Mouse (Mus musculus) embryonic facial prominence, embryonic 11.5 days (tissue): ENCODE data around the gene Myo1e. TPM values are rescaled to one million over a fixed set of nuclear protein-coding genes. Genes with fewer than 3 reads are reported as not detected.

Experiments
- ATAC-seq: fragments of 200-750 bp; cut with Nextera tagmentation; replicated peaks from 2 replicates; pipeline ENCODE4 v1.8.0; 2017; ENCODE audit warnings: low read depth; ENCODE audit not compliant: insufficient number of reproducible peaks, low FRiP score, low TSS enrichment
- DNase-seq: peaks from one replicate; pipeline ENCODE4 v3.0.0-alpha.2; 2015; ENCODE audit warnings: low spot score
- H3K27ac ChIP-seq: fragments of 300-500 bp; sonication (generic); replicated peaks from 2 replicates; pipeline ENCODE4 v1.5.1; 2014; ENCODE audit warnings: mild to moderate bottlenecking, low read depth, low read length, control low read depth
- H3K27me3 ChIP-seq: fragments of 300-500 bp; sonication (generic); 2 replicates; pipeline ENCODE4 v1.6.1; 2014; ENCODE audit warnings: mild to moderate bottlenecking, low read length, moderate library complexity, mixed read lengths; ENCODE audit not compliant: control insufficient read depth, insufficient read depth
- H3K36me3 ChIP-seq: fragments of 300-500 bp; sonication (generic); replicated peaks from 2 replicates; pipeline ENCODE4 v1.6.1; 2014; ENCODE audit warnings: low read depth, mild to moderate bottlenecking, low read length, moderate library complexity, mixed read lengths; ENCODE audit not compliant: control insufficient read depth, insufficient read depth
- H3K4me1 ChIP-seq: fragments of 300-500 bp; sonication (generic); 2 replicates; pipeline ENCODE4 v1.6.1; 2014; ENCODE audit warnings: low read length, mixed read lengths; ENCODE audit not compliant: control insufficient read depth, insufficient read depth
- H3K4me2 ChIP-seq: fragments of 300-500 bp; sonication (generic); 2 replicates; pipeline ENCODE4 v1.6.1; 2014; ENCODE audit warnings: low read depth, mild to moderate bottlenecking, control low read depth, low read length, moderate library complexity
- H3K4me3 ChIP-seq: fragments of 300-500 bp; sonication (generic); 2 replicates; pipeline ENCODE4 v1.5.1; 2014; ENCODE audit warnings: low read depth, low read length, control low read depth
- H3K9ac ChIP-seq: fragments of 300-500 bp; sonication (generic); replicated peaks from 2 replicates; pipeline ENCODE4 v1.6.1; 2014; ENCODE audit warnings: mild to moderate bottlenecking, control low read depth, low read length
- H3K9me3 ChIP-seq: fragments of 300-500 bp; sonication (generic); replicated peaks from 2 replicates; pipeline ENCODE4 v1.6.1; 2016; ENCODE audit warnings: mild to moderate bottlenecking, low read length, inconsistent platforms, mixed read lengths; ENCODE audit not compliant: control insufficient read depth
- WGBS: fragments of 180-500 bp; shearing (Covaris S2); extraction: QIAGEN DNeasy Blood & Tissue Kit; methylation state at CpG from one replicate; pipeline ENCODE4 v1.1.7; 2014; 5-methylcytosine and 5-hydroxymethylcytosine counted together
- polyA plus RNA-seq: library from polyadenylated mRNA; unstranded; fragments of >200 nt; fragmentation: Nextera tagmentation; extraction: Ambion mirVana; gene quantifications from 2 replicates; pipeline ENCODE4 v1.2.1, GENCODE M21; 2014

Gene Myo1e
- polyA plus RNA-seq, 1 experiment from 2014 or later, result 14.8 TPM

DNA sequence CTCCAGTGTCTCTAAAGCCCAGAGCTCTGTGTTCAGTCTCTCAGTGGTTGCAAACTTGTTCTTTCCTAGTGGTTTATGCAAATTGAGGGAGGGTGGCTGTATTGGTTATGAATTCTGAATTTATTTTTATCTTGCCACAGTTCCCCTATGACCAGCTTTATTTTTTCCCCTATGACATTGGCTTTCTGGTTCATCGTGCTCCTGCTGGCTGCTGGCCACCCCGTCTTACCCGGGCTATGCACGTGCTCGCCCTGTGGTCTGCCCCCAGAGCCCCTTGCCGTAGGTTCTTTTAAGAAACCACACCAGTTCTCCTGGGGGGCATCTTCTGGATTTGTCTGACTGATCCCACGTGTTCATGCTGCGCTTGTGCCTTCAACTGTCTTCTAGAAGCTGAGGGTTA lies 97.8 kb downstream of the Myo1e start:
- H3K9ac ChIP-seq, result no peak overlapping the region

GRCm38 (mm10) chr9:70310046-70310445 lies 102.9 kb downstream of the Myo1e start:
- H3K36me3 ChIP-seq, result no peaks in the 10 kb centered on the region
- no peak overlapping the region for H3K4me3 ChIP-seq
- DNase-seq (no peak), ATAC-seq (no peak)
- H3K9me3 ChIP-seq, result no peaks in the 10 kb centered on the region
- no peaks in the 10 kb centered on the region; the same call in 1 of the 2 replicates for H3K4me1 ChIP-seq
- no peak overlapping the region for H3K27ac ChIP-seq
- H3K4me2 ChIP-seq, result no peak overlapping the region
- H3K9ac ChIP-seq, result no peak overlapping the region
- 63% methylated on average over 1 of the region's 1 CpGs for WGBS
- H3K27me3 ChIP-seq, result no peaks in the 10 kb centered on the region

More for the DNA sequence above, 97.8 kb downstream of the Myo1e start:
- Histone ChIP-seq H3K4me1 (no peaks in the 10 kb centered on the region; the same call in 1 of the 2 replicates), H3K27me3 (no peaks in the 10 kb centered on the region), H3K4me2 (no peak overlapping the region), H3K27ac (no peak overlapping the region), H3K36me3 (no peaks in the 10 kb centered on the region; the same call in 1 of the 2 replicates), H3K9me3 (no peaks in the 10 kb centered on the region), H3K4me3 (no peak overlapping the region)
- DNase-seq (no peak), ATAC-seq (no peak)
- WGBS, result 89% methylated on average over 8 of the region's 8 CpGs

DNA sequence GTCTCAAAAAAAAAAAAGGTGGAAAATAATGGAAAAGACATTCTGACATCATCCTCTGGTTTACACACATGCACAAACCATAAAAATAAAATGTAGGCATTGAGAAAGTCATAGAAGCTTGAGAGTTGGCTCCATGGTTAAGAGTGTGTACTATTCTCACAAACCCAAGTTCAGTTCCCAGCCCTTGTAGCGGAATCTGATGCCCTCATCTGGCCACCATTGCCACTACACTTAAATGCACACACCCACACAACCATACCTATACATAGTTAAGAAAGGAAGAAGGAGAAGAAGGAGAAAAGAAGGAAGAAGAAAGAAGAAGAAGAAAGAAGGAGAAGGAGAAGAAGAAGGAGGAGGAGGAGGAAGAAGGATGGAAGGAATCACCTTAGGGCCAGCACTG lies 106.9 kb downstream of the Myo1e start:
- H3K27ac ChIP-seq, result no peak overlapping the region
- H3K36me3 ChIP-seq, result no peaks in the 10 kb centered on the region
- DNase-seq (no peak), ATAC-seq (no peak)
- WGBS, result 95% methylated on average over 1 of the region's 1 CpGs
- H3K4me3 ChIP-seq, result no peak overlapping the region
- H3K4me2 ChIP-seq, result no peak overlapping the region
- no peaks in the 10 kb centered on the region for H3K4me1 ChIP-seq
- H3K9me3 ChIP-seq, result no peaks in the 10 kb centered on the region
- H3K27me3 ChIP-seq, result no peaks in the 10 kb centered on the region
- H3K9ac ChIP-seq, result no peak overlapping the region

GRCm38 (mm10) chr9:70315130-70315529 lies 108.0 kb downstream of the Myo1e start:
- no peak overlapping the region for H3K4me2 ChIP-seq

DNA sequence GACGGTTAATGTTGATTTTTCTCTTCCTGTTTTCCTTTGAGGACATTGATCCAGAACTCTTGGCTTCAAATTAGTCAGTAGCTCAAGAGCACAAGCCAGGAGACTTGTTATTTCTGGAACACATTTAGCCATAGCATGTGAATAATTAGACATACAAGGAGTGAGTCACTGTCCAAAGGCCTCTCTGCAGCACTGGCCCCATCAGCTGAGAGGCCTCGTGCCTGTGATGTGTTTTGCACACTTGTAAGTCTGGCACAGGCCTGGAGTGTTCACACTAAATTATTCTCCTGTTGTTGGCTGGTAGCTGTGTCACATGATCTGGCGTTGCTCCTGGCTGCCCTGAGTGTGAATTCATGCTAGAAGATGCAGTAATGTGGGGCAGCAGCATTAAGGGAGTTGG lies 111.5 kb downstream of the Myo1e start:
- no peak overlapping the region for H3K4me3 ChIP-seq
- H3K9ac ChIP-seq, result no peak overlapping the region
- 54% methylated on average over 3 of the region's 3 CpGs for WGBS
- no peak overlapping the region for H3K4me2 ChIP-seq
- H3K36me3 ChIP-seq, result no peaks in the 10 kb centered on the region
- ATAC-seq (no peak), DNase-seq (no peak)
- H3K4me1 ChIP-seq, result no peaks in the 10 kb centered on the region
- H3K9me3 ChIP-seq, result no peaks in the 10 kb centered on the region
- H3K27ac ChIP-seq, result no peak overlapping the region
- no peaks in the 10 kb centered on the region for H3K27me3 ChIP-seq

More at GRCm38 (mm10) chr9:70315130-70315529, 108.0 kb downstream of the Myo1e start:
- H3K27ac ChIP-seq, result no peak overlapping the region
- no peaks in the 10 kb centered on the region for H3K4me1 ChIP-seq
- no peaks in the 10 kb centered on the region for H3K9me3 ChIP-seq
- no peaks in the 10 kb centered on the region for H3K36me3 ChIP-seq
- DNase-seq (no peak), ATAC-seq (no peak)
- H3K4me3 ChIP-seq, result no peak overlapping the region
- WGBS, result 76% methylated on average over 4 of the region's 4 CpGs
- no peaks in the 10 kb centered on the region for H3K27me3 ChIP-seq
- no peak overlapping the region for H3K9ac ChIP-seq

- Histone ChIP-seq H3K4me2 (no peak overlapping the region), H3K27me3 (no peaks in the 10 kb centered on the region), H3K27ac (no peak overlapping the region), H3K9ac (no peak overlapping the region), H3K4me1 (no peaks in the 10 kb centered on the region), H3K4me3 (no peak overlapping the region), H3K9me3 (no peaks in the 10 kb centered on the region), H3K36me3 (no peaks in the 10 kb centered on the region)
- 92% methylated on average over 4 of the region's 4 CpGs for WGBS
- DNase-seq (no peak), ATAC-seq (no peak)
Observed at GRCm38 (mm10) chr9:70324336-70324735, 117.2 kb downstream of the Myo1e start.

GRCm38 (mm10) chr9:70325880-70326595 lies 118.9 kb downstream of the Myo1e start:
- Histone ChIP-seq H3K36me3 (no peaks in the 10 kb centered on the region), H3K9me3 (no peaks in the 10 kb centered on the region), H3K27ac (no peak overlapping the region), H3K27me3 (no peaks in the 10 kb centered on the region), H3K9ac (no peak overlapping the region), H3K4me2 (no peak overlapping the region), H3K4me3 (no peak overlapping the region), H3K4me1 (no peaks in the 10 kb centered on the region)
- ATAC-seq (no peak), DNase-seq (no peak)
- 60% methylated on average over 8 of the region's 8 CpGs for WGBS

- no peaks in the 10 kb centered on the region for H3K9me3 ChIP-seq
- H3K4me2 ChIP-seq, result no peak overlapping the region
- no peaks in the 10 kb centered on the region for H3K36me3 ChIP-seq
- H3K4me1 ChIP-seq, result no peaks in the 10 kb centered on the region
- H3K27me3 ChIP-seq, result no peaks in the 10 kb centered on the region
- WGBS, result 82% methylated on average over 5 of the region's 5 CpGs
- H3K27ac ChIP-seq, result no peak overlapping the region
- DNase-seq (no peak), ATAC-seq (no peak)
- H3K9ac ChIP-seq, result no peak overlapping the region
- no peak overlapping the region for H3K4me3 ChIP-seq
Observed at GRCm38 (mm10) chr9:70328193-70328841, 121.2 kb downstream of the Myo1e start.
